Mouse (Mus musculus): ENCODE data around the gene Cpsf4l. TPM values are rescaled to one million over a fixed set of nuclear protein-coding genes. Genes with fewer than 3 reads are reported as not detected.
"Not testable (repeated sequence)": the region's sequence is repeated elsewhere in the genome, so short reads cannot be mapped to it uniquely, and the experiment has no call there.

Cpsf4l gene
- polyA plus RNA-seq, 1 experiment from 2014 or later: 0.25 TPM

GRCm38 (mm10) chr11:113668857-113669256, 41.0 kb downstream of the Cpsf4l start:
- Histone ChIP-seq H3K27ac (ENCODE audit: low read length) (no peak overlapping the region), H3K9me3 (replicated peaks; ENCODE audit: control insufficient read depth, low read length, poor library complexity, severe bottlenecking) (no peaks in the 10 kb centered on the region), H3K9ac (ENCODE audit: low read depth, low read length) (no peak overlapping the region), H3K4me3 (ENCODE audit: low read depth, low read length) (no peak overlapping the region), H3K4me1 (ENCODE audit: control insufficient read depth, insufficient read depth, low read length) (no peaks in the 10 kb centered on the region), H3K4me2 (ENCODE audit: low read length) (no peak overlapping the region), H3K36me3 (ENCODE audit: control insufficient read depth, insufficient read depth, low read length) (0 out of 2 replicates have a peak, but pooled peaks cover 10% of the 10 kb centered on the region), H3K27me3 (ENCODE audit: control insufficient read depth, insufficient read depth, low read depth, low read length) (no peaks in the 10 kb centered on the region)
- ATAC-seq: no peak
- WGBS: 92% methylated on average over 5 of the region's 5 CpGs

- no peak overlapping the region for H3K4me3 ChIP-seq (ENCODE audit: low read depth, low read length)
- H3K9ac ChIP-seq (ENCODE audit: low read depth, low read length): no peak overlapping the region
- H3K4me1 ChIP-seq (ENCODE audit: control insufficient read depth, insufficient read depth, low read length): no peaks in the 10 kb centered on the region
- peaks cover 11% of the 10 kb centered on the region; the same call in 1 of the 2 replicates for H3K36me3 ChIP-seq (ENCODE audit: control insufficient read depth, insufficient read depth, low read length)
- H3K9me3 ChIP-seq (replicated peaks; ENCODE audit: control insufficient read depth, low read length, poor library complexity, severe bottlenecking): no peaks in the 10 kb centered on the region
- 95% methylated on average over 4 of the region's 4 CpGs for WGBS
- no peak overlapping the region for H3K27ac ChIP-seq (ENCODE audit: low read length)
- no peak overlapping the region for H3K4me2 ChIP-seq (ENCODE audit: low read length)
- no peak for ATAC-seq
- no peaks in the 10 kb centered on the region for H3K27me3 ChIP-seq (ENCODE audit: control insufficient read depth, insufficient read depth, low read depth, low read length)
These were observed 42.1 kb downstream of the Cpsf4l start for GRCm38 (mm10) chr11:113667704-113668103.

- 65% methylated on average over 2 of the region's 2 CpGs for WGBS
- Histone ChIP-seq H3K9me3 (replicated peaks; ENCODE audit: control insufficient read depth, low read length, poor library complexity, severe bottlenecking) (no peaks in the 10 kb centered on the region), H3K4me2 (ENCODE audit: low read length) (no peak overlapping the region), H3K4me3 (ENCODE audit: low read depth, low read length) (no peak overlapping the region), H3K4me1 (ENCODE audit: control insufficient read depth, insufficient read depth, low read length) (no peaks in the 10 kb centered on the region), H3K27me3 (ENCODE audit: control insufficient read depth, insufficient read depth, low read depth, low read length) (no peaks in the 10 kb centered on the region), H3K27ac (ENCODE audit: low read length) (no peak overlapping the region), H3K36me3 (ENCODE audit: control insufficient read depth, insufficient read depth, low read length) (peaks cover 11% of the 10 kb centered on the region; the same call in 1 of the 2 replicates), H3K9ac (ENCODE audit: low read depth, low read length) (no peak overlapping the region)
- no peak for ATAC-seq
These were observed 42.7 kb downstream of the Cpsf4l start for GRCm38 (mm10) chr11:113667122-113667521.

GRCm38 (mm10) chr11:113666648-113667047, 43.2 kb downstream of the Cpsf4l start:
- no peaks in the 10 kb centered on the region for H3K27me3 ChIP-seq (ENCODE audit: control insufficient read depth, insufficient read depth, low read depth, low read length)
- H3K9ac ChIP-seq (ENCODE audit: low read depth, low read length): no peak overlapping the region
- no peaks in the 10 kb centered on the region for H3K9me3 ChIP-seq (replicated peaks; ENCODE audit: control insufficient read depth, low read length, poor library complexity, severe bottlenecking)
- H3K27ac ChIP-seq (ENCODE audit: low read length): no peak overlapping the region
- no peak overlapping the region for H3K4me2 ChIP-seq (ENCODE audit: low read length)
- H3K36me3 ChIP-seq (ENCODE audit: control insufficient read depth, insufficient read depth, low read length): peaks cover 15% of the 10 kb centered on the region
- no peak for ATAC-seq
- H3K4me1 ChIP-seq (ENCODE audit: control insufficient read depth, insufficient read depth, low read length): no peaks in the 10 kb centered on the region
- no peak overlapping the region for H3K4me3 ChIP-seq (ENCODE audit: low read depth, low read length)
- WGBS: 74% methylated on average over 10 of the region's 10 CpGs

- WGBS: 86% methylated on average over 6 of the region's 6 CpGs
- H3K9me3 ChIP-seq (replicated peaks; ENCODE audit: control insufficient read depth, low read length, poor library complexity, severe bottlenecking): no peaks in the 10 kb centered on the region
- H3K4me2 ChIP-seq (ENCODE audit: low read length): no peak overlapping the region
- no peak overlapping the region for H3K4me3 ChIP-seq (ENCODE audit: low read depth, low read length)
- H3K27ac ChIP-seq (ENCODE audit: low read length): no peak overlapping the region
- H3K4me1 ChIP-seq (ENCODE audit: control insufficient read depth, insufficient read depth, low read length): no peaks in the 10 kb centered on the region
- no peak for ATAC-seq
- H3K27me3 ChIP-seq (ENCODE audit: control insufficient read depth, insufficient read depth, low read depth, low read length): no peaks in the 10 kb centered on the region
- H3K9ac ChIP-seq (ENCODE audit: low read depth, low read length): no peak overlapping the region
- H3K36me3 ChIP-seq (ENCODE audit: control insufficient read depth, insufficient read depth, low read length): peaks cover 17% of the 10 kb centered on the region
These were observed 43.6 kb downstream of the Cpsf4l start for GRCm38 (mm10) chr11:113666205-113666604.

GRCm38 (mm10) chr11:113664279-113664678, 45.5 kb downstream of the Cpsf4l start:
- Histone ChIP-seq H3K4me1 (ENCODE audit: control insufficient read depth, insufficient read depth, low read length) (no peaks in the 10 kb centered on the region), H3K4me3 (ENCODE audit: low read depth, low read length) (no peak overlapping the region), H3K36me3 (ENCODE audit: control insufficient read depth, insufficient read depth, low read length) (peaks cover 26% of the 10 kb centered on the region), H3K27ac (ENCODE audit: low read length) (no peak overlapping the region), H3K9ac (ENCODE audit: low read depth, low read length) (no peak overlapping the region), H3K9me3 (replicated peaks; ENCODE audit: control insufficient read depth, low read length, poor library complexity, severe bottlenecking) (no peaks in the 10 kb centered on the region), H3K4me2 (ENCODE audit: low read length) (no peak overlapping the region), H3K27me3 (ENCODE audit: control insufficient read depth, insufficient read depth, low read depth, low read length) (no peaks in the 10 kb centered on the region)
- WGBS: 62% methylated on average over 2 of the region's 2 CpGs
- ATAC-seq: no peak

GRCm38 (mm10) chr11:113661835-113662351, 47.9 kb downstream of the Cpsf4l start:
- H3K27ac ChIP-seq (ENCODE audit: low read length): no peak overlapping the region
- no peak overlapping the region for H3K4me3 ChIP-seq (ENCODE audit: low read depth, low read length)
- H3K9me3 ChIP-seq (replicated peaks; ENCODE audit: control insufficient read depth, low read length, poor library complexity, severe bottlenecking): no peaks in the 10 kb centered on the region
- 93% methylated on average over 18 of the region's 18 CpGs for WGBS
- no peak for ATAC-seq
- H3K4me1 ChIP-seq (ENCODE audit: control insufficient read depth, insufficient read depth, low read length): no peaks in the 10 kb centered on the region
- H3K4me2 ChIP-seq (ENCODE audit: low read length): no peak overlapping the region
- H3K9ac ChIP-seq (ENCODE audit: low read depth, low read length): no peak overlapping the region
- no peaks in the 10 kb centered on the region for H3K27me3 ChIP-seq (ENCODE audit: control insufficient read depth, insufficient read depth, low read depth, low read length)
- H3K36me3 ChIP-seq (ENCODE audit: control insufficient read depth, insufficient read depth, low read length): peaks cover 40% of the 10 kb centered on the region

- WGBS: 95% methylated on average over 11 of the region's 11 CpGs
- H3K9me3 ChIP-seq (replicated peaks; ENCODE audit: control insufficient read depth, low read length, poor library complexity, severe bottlenecking): no peaks in the 10 kb centered on the region
- H3K36me3 ChIP-seq (ENCODE audit: control insufficient read depth, insufficient read depth, low read length): peaks cover 49% of the 10 kb centered on the region
- H3K27ac ChIP-seq (ENCODE audit: low read length): no peak overlapping the region
- H3K4me3 ChIP-seq (ENCODE audit: low read depth, low read length): no peak overlapping the region
- no peak for ATAC-seq
- no peaks in the 10 kb centered on the region for H3K27me3 ChIP-seq (ENCODE audit: control insufficient read depth, insufficient read depth, low read depth, low read length)
- no peaks in the 10 kb centered on the region for H3K4me1 ChIP-seq (ENCODE audit: control insufficient read depth, insufficient read depth, low read length)
- H3K9ac ChIP-seq (ENCODE audit: low read depth, low read length): no peak overlapping the region
- no peak overlapping the region for H3K4me2 ChIP-seq (ENCODE audit: low read length)
These were observed 48.9 kb downstream of the Cpsf4l start for GRCm38 (mm10) chr11:113660940-113661339.

GRCm38 (mm10) chr11:113660213-113660612, 49.6 kb downstream of the Cpsf4l start:
- H3K27ac ChIP-seq (ENCODE audit: low read length); H3K4me2 ChIP-seq (ENCODE audit: low read length); ATAC-seq; H3K27me3 ChIP-seq (ENCODE audit: control insufficient read depth, insufficient read depth, low read depth, low read length); H3K4me3 ChIP-seq (ENCODE audit: low read depth, low read length); H3K9me3 ChIP-seq (replicated peaks; ENCODE audit: control insufficient read depth, low read length, poor library complexity, severe bottlenecking); H3K9ac ChIP-seq (ENCODE audit: low read depth, low read length); H3K4me1 ChIP-seq (ENCODE audit: control insufficient read depth, insufficient read depth, low read length): not testable (repeated sequence)
- peaks cover 55% of the 10 kb centered on the region for H3K36me3 ChIP-seq (ENCODE audit: control insufficient read depth, insufficient read depth, low read length)
- WGBS: over 99% methylated on average over 3 of the region's 3 CpGs

Measured in midbrain, embryonic 16.5 days (tissue).